ENCODE assay signal across 28 mouse cellular contexts in the genomic region with DNA sequence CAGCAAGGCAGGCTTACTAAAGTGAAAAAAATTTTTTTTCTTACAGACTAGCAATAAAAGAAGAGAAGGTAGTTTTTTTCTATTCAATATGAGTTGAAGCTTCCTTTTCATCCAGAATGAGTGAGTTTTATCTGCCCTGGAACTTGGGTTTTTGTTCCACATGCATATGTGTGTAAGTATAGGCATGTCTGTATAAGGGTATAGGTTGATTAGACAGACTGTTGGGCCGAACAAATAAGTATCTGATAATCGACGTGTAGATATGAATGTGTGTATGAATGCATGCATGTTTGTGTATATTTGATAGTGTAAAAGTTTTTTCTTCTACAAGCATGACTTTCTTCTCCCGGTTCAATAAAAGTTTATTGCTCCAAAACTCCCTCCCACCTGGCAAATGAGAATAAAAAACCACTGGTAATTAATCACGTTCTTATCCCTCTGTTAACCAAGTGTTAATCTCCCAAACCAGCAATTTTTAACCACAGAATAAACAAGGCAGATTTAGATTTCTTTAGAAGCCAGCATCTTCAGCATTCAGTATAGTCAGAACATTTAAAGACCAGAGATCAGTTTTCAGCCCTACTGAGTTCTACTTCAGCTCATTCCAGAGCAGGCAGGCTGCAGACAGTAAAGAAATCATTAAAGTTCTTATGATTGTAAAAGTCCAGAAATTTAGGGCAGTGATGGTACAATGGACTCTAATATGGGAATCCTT.
"Had no signal": no experiment of that assay in that cellular context is flagged by ENCODE, and none has a peak within 500 bp of the region (broad histone marks: within the 10 kb centered on the region; RNA-seq: fewer than 3 reads in every experiment).

No protein-coding gene starts in this region.

- H3K36me3 ChIP-seq: embryonic facial prominence, embryonic 10.5 days; embryonic facial prominence, embryonic 12.5 days; embryonic facial prominence, embryonic 13.5 days; embryonic facial prominence, embryonic 15.5 days; forebrain, embryonic 10.5 days; forebrain, embryonic 12.5 days; forebrain, embryonic 15.5 days had no signal

- H3K4me2 ChIP-seq: embryonic facial prominence, embryonic 12.5 days; embryonic facial prominence, embryonic 13.5 days; embryonic facial prominence, embryonic 15.5 days; forebrain, embryonic 12.5 days; forebrain, embryonic 13.5 days; forebrain, embryonic 15.5 days had no signal

- H3K27me3 ChIP-seq: embryonic facial prominence, embryonic 12.5 days; embryonic facial prominence, embryonic 13.5 days; embryonic facial prominence, embryonic 15.5 days; forebrain, embryonic 12.5 days; forebrain, embryonic 13.5 days; forebrain, embryonic 15.5 days had no signal

- ATAC-seq: forebrain, embryonic 13.5 days; forebrain, embryonic 14.5 days; forebrain, embryonic 15.5 days; forebrain, embryonic 16.5 days; forebrain, postnatal 0 days had no signal

- H3K27ac ChIP-seq: embryonic facial prominence, embryonic 10.5 days; embryonic facial prominence, embryonic 12.5 days; embryonic facial prominence, embryonic 13.5 days; embryonic facial prominence, embryonic 15.5 days; forebrain, embryonic 10.5 days; forebrain, embryonic 12.5 days; forebrain, embryonic 13.5 days; forebrain, embryonic 15.5 days; gastrocnemius, adult 2 months had no signal

- DNase-seq: cerebellum, adult 2 months; cerebellum, adult 8-10 months; cerebellum, adult 9-10 months; cerebellum, adult 9-11 months; cerebellum, postnatal 10 days; cerebellum, postnatal 14 days; cerebellum, postnatal 25 days; cerebellum, postnatal 36 days; embryo, embryonic 11 days; forebrain, postnatal 0 days; gastrocnemius, adult 2 months; gastrocnemius, postnatal 10 days; gastrocnemius, postnatal 14 days; gastrocnemius, postnatal 25 days; gastrocnemius, postnatal 36 days; heart, adult 11 months; heart, adult 18-20 months had no signal

- H3K4me1 ChIP-seq: embryonic facial prominence, embryonic 10.5 days; embryonic facial prominence, embryonic 12.5 days; embryonic facial prominence, embryonic 13.5 days; embryonic facial prominence, embryonic 15.5 days; forebrain, embryonic 10.5 days; forebrain, embryonic 12.5 days; forebrain, embryonic 13.5 days; forebrain, embryonic 15.5 days had no signal

- H3K4me3 ChIP-seq: embryonic facial prominence, embryonic 10.5 days; embryonic facial prominence, embryonic 12.5 days; embryonic facial prominence, embryonic 13.5 days; embryonic facial prominence, embryonic 15.5 days; erythroblast, embryonic 14.5 days; forebrain, embryonic 10.5 days; forebrain, embryonic 12.5 days; forebrain, embryonic 13.5 days; forebrain, embryonic 15.5 days; gastrocnemius, adult 2 months had no signal

- H3K9ac ChIP-seq: embryonic facial prominence, embryonic 12.5 days; embryonic facial prominence, embryonic 13.5 days; embryonic facial prominence, embryonic 15.5 days; forebrain, embryonic 12.5 days; forebrain, embryonic 13.5 days; forebrain, embryonic 15.5 days; forebrain, postnatal 0 days had no signal

- H3K9me3 ChIP-seq: embryonic facial prominence, embryonic 10.5 days; embryonic facial prominence, embryonic 12.5 days; embryonic facial prominence, embryonic 13.5 days; embryonic facial prominence, embryonic 15.5 days; forebrain, embryonic 10.5 days; forebrain, embryonic 12.5 days; forebrain, embryonic 13.5 days; forebrain, embryonic 15.5 days had no signal
